Mouse (Mus musculus): ENCODE results near the gene Ephb1.
A peak's percentile ranks its signal among the peaks of the same experiment; 100 is the strongest.

Gene Ephb1

GRCm38 (mm10) chr9:102354561-102354973 lies at the start of gene Ephb1:
Ephb1 (minus strand) TSS chr9:102354693.
- DNase-seq: peak; percentile 84

- peak; percentile 55 for DNase-seq
Measured at GRCm38 (mm10) chr9:102403086-102404021, 48.9 kb upstream of the Ephb1 start.

GRCm38 (mm10) chr9:102402671-102403070 lies 48.2 kb upstream of the Ephb1 start:
- peak; percentile 60 for DNase-seq

- DNase-seq: peak; percentile 19
Measured at GRCm38 (mm10) chr9:102388266-102388665, 33.8 kb upstream of the Ephb1 start.

GRCm38 (mm10) chr9:102386816-102387215 lies 32.3 kb upstream of the Ephb1 start:
- no peak for DNase-seq

GRCm38 (mm10) chr9:102380235-102380634 lies 25.7 kb upstream of the Ephb1 start:
- DNase-seq: no peak

GRCm38 (mm10) chr9:102374661-102375060 lies 20.2 kb upstream of the Ephb1 start:
- no peak for DNase-seq

GRCm38 (mm10) chr9:102373886-102374285 lies 19.4 kb upstream of the Ephb1 start:
- DNase-seq: no peak

GRCm38 (mm10) chr9:102371936-102372335 lies 17.4 kb upstream of the Ephb1 start:
- DNase-seq: no peak

GRCm38 (mm10) chr9:102371036-102371770 lies 16.7 kb upstream of the Ephb1 start:
- DNase-seq: no peak

GRCm38 (mm10) chr9:102370141-102370540 lies 15.6 kb upstream of the Ephb1 start:
- DNase-seq: no peak

GRCm38 (mm10) chr9:102369141-102369540 lies 14.6 kb upstream of the Ephb1 start:
- peak; percentile 16 for DNase-seq

GRCm38 (mm10) chr9:102367796-102368195 lies 13.3 kb upstream of the Ephb1 start:
- DNase-seq: no peak

GRCm38 (mm10) chr9:102365536-102365935 lies 11.0 kb upstream of the Ephb1 start:
- DNase-seq: no peak

- DNase-seq: no peak
Measured at GRCm38 (mm10) chr9:102359311-102359710, 4.8 kb upstream of the Ephb1 start.

GRCm38 (mm10) chr9:102358711-102359110 lies 4.2 kb upstream of the Ephb1 start:
- DNase-seq: no peak

GRCm38 (mm10) chr9:102358011-102358410 lies 3.5 kb upstream of the Ephb1 start:
- no peak for DNase-seq

- no peak for DNase-seq
Measured at GRCm38 (mm10) chr9:102356516-102356915, 2.0 kb upstream of the Ephb1 start.

- no peak for DNase-seq
Measured at GRCm38 (mm10) chr9:102355726-102356125, 1.2 kb upstream of the Ephb1 start.

GRCm38 (mm10) chr9:102353636-102354491 lies 629 bp downstream of the Ephb1 start:
- peak; percentile 49 for DNase-seq

- peak; percentile 22 for DNase-seq
Measured at GRCm38 (mm10) chr9:102353056-102353635, 1.3 kb downstream of the Ephb1 start.
